Mouse (Mus musculus) NIH3T3 (cell line): ENCODE results near the gene Nucb2.

Experiments used
- DNase-seq: peaks from one replicate; pipeline ENCODE4 v3.0.0-alpha.2; 2012; ENCODE audit warnings: low read depth

Gene Nucb2

DNA sequence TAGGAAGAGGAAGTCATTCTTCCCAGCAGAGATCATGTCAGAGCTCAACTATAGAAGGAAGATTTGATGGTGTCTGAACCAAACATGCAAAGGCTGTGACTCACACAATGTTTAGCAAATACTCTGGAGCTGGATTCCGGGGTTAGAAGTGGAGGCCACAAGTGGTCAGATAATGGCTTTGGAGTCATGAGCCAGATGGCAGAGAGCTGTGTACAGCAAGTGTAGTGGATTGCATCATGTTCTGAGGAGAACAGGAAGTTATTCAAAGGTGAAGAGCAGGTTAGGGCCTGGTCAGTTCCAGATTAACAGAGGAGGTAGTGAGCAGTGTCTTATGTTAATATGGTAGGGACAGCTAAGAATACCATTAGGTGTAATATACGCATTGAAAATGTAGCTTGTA lies 20.4 kb downstream of the Nucb2 start:
- DNase-seq: peak; percentile 59

DNA sequence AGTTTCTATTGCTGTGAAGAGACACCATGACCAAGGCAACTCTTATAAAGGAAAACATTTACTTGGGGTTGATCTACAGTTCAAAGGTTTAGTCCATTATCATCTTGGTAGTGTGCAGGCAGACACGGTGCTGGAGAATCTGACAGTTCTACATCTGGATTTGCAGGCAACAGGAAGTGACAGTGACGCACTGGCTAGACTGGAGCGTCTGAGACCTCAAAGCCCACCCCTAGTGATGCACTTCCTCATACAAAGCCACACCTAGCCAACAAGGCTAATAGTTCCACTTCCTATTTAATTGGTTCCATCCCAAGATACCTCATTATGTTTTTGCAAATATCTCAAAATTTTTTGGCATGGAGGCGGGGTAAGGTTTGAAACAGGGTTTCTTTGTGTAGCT lies 25.6 kb downstream of the Nucb2 start:
- DNase-seq: no peak

DNA sequence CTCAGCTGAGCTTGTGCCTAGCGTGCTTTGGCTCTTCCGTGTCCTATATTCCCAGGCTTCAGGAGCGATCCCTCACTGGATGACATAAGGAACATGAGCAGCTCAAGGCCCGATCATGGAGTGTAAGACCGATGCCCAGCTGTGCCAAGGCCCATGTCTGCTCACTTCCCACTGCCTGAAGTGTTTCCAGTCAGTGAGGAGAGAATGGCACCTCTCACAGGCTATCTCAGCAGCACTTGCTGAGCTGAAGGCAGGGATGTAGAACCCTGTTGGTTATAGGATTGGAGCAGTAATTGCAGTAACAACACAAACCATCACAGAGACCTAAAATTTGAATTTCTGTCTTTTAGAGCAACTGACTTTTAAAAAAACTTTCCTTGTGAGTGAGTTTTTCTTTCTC lies 26.3 kb downstream of the Nucb2 start:
- no peak for DNase-seq

DNA sequence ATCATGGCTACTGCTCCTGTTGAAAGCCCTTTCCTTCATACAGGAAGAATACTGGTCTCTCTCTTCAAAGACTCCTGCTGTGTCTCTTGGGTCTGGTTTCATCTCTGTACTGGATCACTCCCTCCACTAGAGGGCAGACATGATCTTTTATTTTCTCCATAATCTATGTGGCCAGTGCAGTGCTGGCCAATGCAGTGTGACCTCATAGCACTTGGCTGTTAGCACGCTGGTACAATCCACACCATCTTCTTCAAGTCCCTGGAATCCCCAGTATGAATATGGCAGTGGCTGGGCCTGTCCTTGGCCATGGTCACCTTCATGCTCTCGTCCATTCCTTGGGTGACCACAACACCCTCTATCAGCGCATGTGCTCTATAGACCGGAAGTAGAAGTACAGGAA lies 27.1 kb downstream of the Nucb2 start:
- DNase-seq: peak; percentile 77

DNA sequence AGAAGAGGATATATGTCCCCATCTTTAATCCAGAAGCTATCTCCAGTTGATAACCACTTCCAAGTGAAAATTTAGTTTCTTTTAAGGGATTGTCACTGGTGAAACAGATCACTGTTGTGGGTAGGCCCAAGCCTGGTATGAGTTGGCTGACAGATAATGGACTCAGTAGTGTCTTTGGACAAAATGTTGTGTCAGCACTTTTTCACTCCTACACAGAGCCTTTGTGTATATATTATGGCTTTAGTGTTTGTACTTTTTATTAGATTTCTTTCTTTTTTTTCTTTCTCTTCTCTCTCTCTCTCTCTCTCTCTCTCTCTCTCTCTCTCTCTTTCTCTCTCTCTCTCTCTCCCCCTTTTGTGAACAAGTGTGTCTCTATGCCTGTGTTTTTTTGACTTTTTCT lies 52.7 kb downstream of the Nucb2 start:
- DNase-seq: no peak

DNA sequence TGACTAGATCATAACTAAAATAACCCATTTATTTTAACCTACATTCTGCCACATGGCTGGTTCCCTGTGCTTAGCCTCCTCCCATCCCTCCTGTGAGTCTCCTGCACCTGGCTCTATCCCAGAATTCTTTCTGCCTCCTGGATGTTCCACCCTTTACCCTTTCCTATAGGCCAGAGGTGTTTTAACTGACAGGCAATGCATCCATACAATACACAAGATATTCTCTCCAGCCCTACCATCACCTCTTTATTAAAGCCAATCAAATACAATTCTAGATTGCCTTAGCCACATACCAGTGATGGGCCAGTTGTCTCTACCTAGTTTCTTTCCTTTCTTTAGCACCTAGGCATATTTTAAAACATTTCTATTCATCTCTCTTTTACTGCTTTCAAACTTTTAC lies 70.4 kb downstream of the Nucb2 start:
- DNase-seq: peak; percentile 48
